Mouse (Mus musculus) heart, postnatal 4 days (tissue): ENCODE measurements at regions not wholly inside any gene's neighbourhood (a gene's known extent, or its start where the extent isn't known, plus 50 kb on each side); places are given as distances from the start of the nearest gene placed in this dataset.
A peak's percentile ranks its signal among the peaks of the same experiment; 100 is the strongest.

Experiments used
- DNase-seq: peaks from one replicate; pipeline ENCODE4 v3.0.0; 2021

- peak; percentile 94 for DNase-seq
These were observed 105.5 kb downstream of the Tmem17 start for GRCm38 (mm10) chr11:22617204-22617874.

DNA sequence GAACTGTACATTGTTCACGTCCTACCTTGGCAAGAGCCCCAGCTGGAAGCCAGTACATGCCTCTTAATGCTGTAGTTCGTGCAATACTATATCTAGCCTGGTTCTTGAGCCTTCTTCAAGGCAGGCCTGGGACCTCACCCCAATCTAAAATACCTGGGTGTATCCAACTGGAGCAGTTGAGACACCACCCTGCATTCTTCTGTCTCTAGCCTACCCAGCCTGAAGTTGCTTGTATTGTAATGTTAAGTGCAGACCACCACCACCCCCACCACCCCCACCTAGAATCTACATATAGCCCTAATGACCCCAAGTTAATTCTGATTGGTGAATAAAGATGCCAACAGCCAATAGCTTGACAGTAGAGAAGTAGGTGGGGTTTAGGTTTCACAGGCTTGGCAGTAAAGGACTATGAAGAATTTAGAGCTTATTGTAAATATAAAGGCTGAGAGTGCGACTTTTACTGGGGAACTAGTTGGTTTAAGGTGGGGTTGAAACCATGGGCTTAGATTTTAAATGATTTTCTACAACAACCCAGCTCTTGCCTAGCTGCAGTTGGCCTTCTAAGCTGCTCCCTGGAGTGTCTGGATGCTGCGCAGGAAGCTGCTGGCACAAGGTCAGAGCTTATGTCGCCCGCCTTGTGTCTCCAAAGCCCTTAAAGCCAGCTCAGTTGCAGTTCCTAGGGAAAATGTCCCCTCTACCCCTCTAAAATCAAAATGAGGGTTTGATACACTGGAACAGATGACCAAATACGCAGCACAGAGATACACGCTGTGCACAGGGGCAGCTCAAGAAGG is 109.2 kb downstream of the Tmem17 start:
- no peak for DNase-seq

DNA sequence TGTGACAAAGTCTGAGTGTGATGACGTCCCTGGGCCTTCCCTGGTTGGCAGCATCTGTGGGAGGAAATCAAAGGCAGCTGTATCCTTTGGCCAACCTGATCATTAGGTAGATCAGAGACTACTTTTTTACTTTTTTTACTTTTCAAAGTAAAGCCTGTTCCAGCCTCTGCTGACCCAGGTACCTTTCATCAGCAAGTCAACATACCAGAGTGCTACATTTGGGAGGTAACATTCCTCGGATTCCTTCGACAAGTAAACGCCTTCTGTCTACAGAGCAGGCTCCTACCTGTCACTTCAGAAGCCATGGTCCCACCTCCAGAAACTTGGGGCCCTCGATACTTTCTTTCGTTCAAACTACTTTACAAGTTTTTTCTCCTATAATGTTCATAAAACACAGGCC is 110.0 kb downstream of the Tmem17 start:
- DNase-seq: no peak

- DNase-seq: no peak
These were observed 110.7 kb downstream of the Tmem17 start for GRCm38 (mm10) chr11:22622496-22622997.

GRCm38 (mm10) chr11:22626407-22626806 is 114.5 kb downstream of the Tmem17 start:
- no peak for DNase-seq

DNA sequence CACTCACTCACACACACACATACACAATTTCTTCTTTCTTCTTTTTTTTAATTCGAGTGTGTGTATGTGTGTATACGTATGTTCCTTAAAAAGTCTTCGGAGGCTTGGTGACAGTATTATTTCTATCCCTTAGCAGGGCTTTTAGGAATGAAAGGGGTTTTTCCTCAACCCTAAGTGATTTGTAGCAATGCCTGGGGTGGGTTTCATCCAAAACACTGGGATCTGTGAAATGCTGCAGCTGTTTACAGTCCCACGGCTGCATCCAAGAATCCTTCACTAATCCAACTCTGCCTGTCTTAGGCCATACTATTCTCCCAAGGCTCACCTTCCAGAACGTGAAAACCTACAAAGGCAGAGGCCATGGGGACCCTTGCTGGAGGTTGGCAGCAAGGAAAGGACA is 116.6 kb downstream of the Tmem17 start:
- DNase-seq: no peak

DNA sequence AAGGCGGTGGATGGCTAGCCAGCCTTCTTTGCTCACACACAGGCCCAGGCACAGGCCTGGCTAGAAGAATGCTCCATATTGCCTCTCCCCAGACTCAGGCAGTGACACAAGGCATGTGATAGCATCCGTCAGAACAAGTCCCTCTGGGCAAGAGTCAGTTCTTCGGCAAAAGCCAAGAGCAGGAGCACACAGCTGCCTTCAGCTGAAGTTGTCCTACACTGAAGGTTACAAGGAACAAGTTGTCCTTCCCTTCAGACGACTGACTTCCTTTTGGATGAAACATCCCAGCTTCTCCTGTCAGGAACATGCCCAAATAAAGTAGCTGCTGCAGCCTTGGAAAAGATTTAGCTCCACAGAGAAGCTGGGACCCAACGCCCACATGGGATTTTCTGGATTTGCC is 117.1 kb downstream of the Tmem17 start:
- DNase-seq: peak; percentile 40

DNA sequence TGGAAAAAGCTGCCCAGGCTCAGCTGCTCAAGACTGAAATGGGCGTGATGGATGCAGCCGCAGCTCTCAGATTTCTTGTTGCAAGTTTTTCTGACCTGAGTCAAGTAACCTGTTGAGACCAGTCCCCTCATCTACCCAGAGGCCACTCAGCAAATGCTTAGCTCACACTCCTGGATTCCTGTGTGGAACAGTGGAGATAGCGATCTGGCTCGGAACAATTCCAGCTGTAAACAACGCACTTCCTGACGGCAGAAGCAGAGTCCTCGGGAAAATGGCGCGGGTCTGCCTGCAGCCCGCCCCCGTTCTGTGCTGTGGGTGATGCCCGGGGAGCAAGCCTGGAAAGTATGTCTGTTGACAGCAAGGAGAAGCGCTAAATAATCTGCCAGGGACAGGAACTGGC is 117.7 kb downstream of the Tmem17 start:
- DNase-seq: peak; percentile 60

DNA sequence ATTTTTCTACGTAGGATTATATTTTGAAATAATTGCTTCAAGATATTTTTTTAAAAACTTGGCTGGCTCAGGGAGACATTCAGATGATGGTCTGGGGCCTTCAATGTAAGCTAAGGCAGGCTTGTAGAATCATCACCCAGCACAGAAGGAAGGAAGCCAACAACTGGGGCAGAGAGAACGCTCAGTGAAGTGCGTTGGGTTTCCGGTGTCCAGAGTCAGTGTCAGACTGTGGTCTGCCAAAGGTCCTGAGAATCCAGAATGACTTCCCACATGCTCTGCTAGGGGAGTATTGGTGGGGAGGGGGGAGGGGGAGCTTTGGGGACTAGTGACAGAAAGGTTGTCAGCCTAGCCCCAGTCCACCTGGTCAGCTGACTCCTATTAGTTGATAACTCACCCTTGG is 118.1 kb downstream of the Tmem17 start:
- DNase-seq: no peak

DNA sequence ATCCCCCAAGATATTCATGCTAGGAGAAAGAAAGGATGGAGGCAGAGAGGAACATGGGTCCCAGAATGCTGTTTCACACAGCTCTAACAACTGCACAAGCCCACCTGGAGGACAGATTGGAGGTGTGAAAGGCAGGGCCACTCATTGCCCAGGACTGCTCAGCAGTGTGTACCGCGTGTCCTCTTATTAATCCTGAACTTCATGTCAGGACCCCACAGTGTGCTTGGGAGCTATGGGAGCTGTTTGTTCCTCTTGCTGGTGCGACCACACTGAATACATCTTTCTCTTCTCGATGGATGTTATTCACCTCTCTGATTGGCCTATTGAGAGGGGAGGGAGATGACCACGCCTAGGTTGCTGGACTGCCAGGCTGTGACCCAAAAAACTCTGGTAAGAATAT is 119.1 kb downstream of the Tmem17 start:
- DNase-seq: no peak

DNA sequence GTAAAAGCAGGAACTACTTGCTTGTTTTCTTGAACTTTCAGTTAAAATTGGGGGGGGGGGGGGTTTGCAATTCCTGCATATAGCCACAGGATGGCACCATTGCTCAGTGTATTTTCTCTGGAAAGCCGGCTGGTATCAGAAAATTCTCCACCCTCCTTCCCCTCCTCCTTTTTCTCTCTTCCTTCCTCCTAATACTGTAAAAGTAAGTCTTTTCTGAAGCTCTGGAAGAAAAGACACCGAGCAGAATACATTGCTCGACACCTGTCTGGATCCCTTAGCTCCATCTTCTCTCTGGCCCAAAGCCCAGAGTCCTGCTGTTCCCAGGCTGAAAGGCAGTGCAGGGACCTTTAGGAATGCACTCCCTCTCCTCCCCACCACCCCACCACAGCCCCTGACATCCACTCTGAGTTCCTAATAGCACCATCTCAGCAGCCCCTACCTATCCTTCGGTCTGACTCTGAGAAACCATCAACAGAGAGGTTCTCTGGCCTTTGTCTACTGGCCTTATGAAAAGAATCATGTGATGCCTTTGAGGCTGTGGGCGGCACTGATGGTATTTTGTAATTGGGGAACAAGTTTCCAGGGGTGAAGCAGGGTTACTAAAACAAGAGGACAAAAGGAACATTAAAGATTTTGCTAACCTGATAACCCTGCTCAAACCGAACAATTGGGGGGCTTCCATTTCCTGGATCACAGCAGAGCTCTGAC is 119.9 kb downstream of the Tmem17 start:
- peak; percentile 28 for DNase-seq

DNA sequence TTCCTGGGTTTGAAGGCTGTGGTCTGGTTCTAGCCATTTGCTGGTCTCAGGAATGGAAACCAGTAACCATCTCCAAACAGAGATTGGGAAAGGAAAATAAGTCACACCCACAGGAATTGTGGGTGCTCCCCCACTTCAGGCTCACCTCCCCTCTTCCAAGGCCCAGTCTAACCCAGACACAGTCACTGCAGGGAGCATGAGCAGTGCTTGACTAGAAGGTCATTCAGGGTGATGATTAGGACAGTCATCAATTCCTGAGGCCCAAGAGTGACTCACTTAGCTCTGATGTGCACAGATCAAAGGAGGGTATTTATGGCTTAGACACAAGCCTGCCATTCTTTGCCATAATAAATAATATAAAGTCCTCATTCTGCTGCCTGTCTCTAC is 120.4 kb downstream of the Tmem17 start:
- DNase-seq: no peak

DNA sequence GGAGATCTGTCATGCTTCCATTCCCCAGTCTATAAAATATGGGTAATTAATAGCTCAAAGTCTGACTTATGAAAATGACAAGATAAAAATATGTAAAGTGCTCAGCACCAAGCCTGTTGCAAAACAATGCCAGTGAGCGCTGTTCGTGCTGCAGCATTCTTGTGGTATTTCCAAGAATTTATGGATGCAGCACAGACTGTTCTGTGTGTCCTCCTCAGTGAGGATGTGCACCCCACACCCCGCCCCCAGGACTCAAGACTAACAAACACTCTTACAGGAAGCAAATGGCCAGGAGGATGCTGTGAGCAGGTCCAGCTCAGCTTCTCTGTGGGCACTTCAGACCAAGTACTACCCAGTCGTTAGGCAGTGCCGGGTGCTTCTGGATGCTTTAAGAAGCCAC is 121.1 kb downstream of the Tmem17 start:
- no peak for DNase-seq

- no peak for DNase-seq
These were observed 122.1 kb downstream of the Tmem17 start for GRCm38 (mm10) chr11:22633961-22634360.

GRCm38 (mm10) chr11:22635021-22635420 is 123.1 kb downstream of the Tmem17 start:
- no peak for DNase-seq

DNA sequence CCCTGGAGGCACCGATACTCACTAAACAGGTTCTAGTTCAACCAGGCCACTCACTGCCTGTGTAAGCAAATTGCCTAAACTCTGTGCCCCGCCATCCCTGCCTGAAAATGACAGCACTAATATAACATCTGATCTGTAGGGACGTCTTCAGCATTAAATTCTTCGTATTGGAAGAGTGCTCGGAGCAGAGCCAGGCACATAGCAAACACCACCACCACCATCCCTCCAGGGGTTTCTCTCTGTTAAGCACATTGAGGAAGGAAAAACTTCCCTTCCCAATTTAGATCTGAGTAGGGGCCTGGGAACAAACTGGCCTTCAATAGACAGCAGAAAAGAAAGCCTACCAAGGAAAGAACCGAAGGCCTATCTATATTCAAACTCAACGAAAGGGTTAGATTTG is 124.4 kb downstream of the Tmem17 start:
- DNase-seq: no peak

DNA sequence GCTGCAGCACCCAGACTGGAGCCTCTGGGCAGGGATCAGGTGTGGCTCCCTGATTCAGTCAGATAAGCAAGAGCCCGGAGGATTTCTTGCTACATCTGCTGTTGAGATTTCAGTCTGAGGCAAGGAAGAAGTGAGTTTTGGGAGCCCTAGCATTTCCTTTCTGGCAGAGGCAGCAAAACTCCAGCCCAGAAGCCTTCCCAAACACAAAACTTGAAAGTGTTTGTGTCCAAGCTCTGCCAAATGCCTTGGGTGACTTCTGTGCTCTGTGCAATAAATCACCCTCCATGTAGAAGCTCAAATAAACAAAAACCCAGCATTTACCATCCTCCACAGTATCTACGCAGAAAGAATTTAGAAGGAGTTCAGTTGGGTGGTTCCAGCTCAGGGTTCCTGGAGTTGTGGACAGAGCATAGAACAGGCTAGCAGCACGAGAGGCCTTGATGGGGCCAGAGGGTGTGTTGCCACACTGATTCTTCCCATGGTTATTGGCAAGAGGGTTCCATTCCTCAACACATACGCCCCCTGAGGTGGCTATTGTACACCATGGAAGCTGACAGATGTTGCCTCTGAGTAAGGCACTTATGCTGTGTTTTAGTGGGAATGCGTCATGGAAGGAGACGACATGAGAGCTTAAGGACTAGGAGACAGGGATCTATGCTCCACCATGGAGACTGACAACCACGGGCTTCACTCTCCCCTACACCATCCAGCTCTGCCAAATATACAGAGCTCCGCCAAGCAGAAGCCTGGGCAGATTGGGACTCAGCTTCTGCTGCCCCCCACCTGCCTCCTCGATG is 125.1 kb downstream of the Tmem17 start:
- DNase-seq: no peak

- DNase-seq: no peak
These were observed 126.3 kb downstream of the Tmem17 start for GRCm38 (mm10) chr11:22638171-22638570.

- DNase-seq: no peak
These were observed 126.8 kb downstream of the Tmem17 start for GRCm38 (mm10) chr11:22638700-22639099.

GRCm38 (mm10) chr11:22640371-22640990 is 128.6 kb downstream of the Tmem17 start:
- no peak for DNase-seq

GRCm38 (mm10) chr11:22641450-22641849 is 129.6 kb downstream of the Tmem17 start:
- DNase-seq: no peak

- DNase-seq: no peak
These were observed 132.2 kb downstream of the Tmem17 start for GRCm38 (mm10) chr11:22644010-22644625.
